Comparison of ENCODE assay signal across 10 mouse cellular contexts in the genomic region with DNA sequence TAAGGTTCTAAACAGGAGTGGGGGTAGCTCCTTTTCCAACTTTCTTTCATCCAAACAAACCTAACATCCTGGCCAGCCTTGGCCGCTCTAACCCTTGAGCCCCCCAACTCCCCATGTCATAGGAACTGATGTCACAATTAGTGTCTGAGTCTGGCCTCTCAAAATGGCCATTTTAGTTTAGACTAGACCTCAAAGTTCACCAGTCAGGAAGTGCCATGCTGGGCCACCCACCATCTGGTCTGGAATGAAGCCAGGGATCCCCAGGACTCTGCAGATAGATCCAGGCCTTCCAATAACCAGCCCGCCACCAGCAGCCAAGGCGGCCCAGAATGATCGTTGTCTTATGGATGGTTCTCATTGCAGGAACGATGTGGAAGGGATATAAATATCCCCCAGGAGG. TPM values are rescaled to one million over a fixed set of nuclear protein-coding genes. Genes with fewer than 3 reads are reported as not detected.
DNase-seq lines count a peak whose midpoint lies in the region; ATAC-seq and TF ChIP-seq lines count a peak whose summit lies in the region.
"Had no signal": no experiment of that assay in that cellular context is flagged by ENCODE, and none has a peak within 500 bp of the region (broad histone marks: within the 10 kb centered on the region; RNA-seq: fewer than 3 reads in every experiment).

No protein-coding gene starts in this region.

- WGBS in lung, embryonic 14.5 days, result 34% methylated on average over 5 of the region's 5 CpGs
- 33% methylated on average over 5 of the region's 5 CpGs for WGBS in lung, adult 2 months
- whole genome bisulfite sequencing in hindbrain, embryonic 16.5 days, result 51% methylated on average over 5 of the region's 5 CpGs

- peak; percentile 21 for DNase-seq in gastrocnemius, postnatal 14 days
- DNase-seq in gastrocnemius, adult 18-20 months (ENCODE audit: low spot score), result no peak
- peak; percentile 88 for DNase-seq in lung, embryonic 14.5 days
- no peak for DNase-seq in lung, adult 2 months
- DNase-seq in thymus, postnatal 0 days (ENCODE audit: low spot score), result no peak
- no peak for DNase-seq in layer of hippocampus, adult 9-10 months (ENCODE audit: low spot score)

- no peak overlapping the region for H3K4me3 ChIP-seq in lung, embryonic 14.5 days (ENCODE audit: low read depth, low read length)
- H3K4me3 ChIP-seq in lung, adult 2 months (replicated peaks; ENCODE audit: extremely low read depth, low read depth, low read length), result no peak overlapping the region
- no peak overlapping the region for H3K4me3 ChIP-seq in hindbrain, embryonic 16.5 days (ENCODE audit: low read length)

- peaks cover 12% of the 10 kb centered on the region; the same call in 1 of the 2 replicates for H3K36me3 ChIP-seq in lung, embryonic 14.5 days (ENCODE audit: insufficient read depth)
- no peaks in the 10 kb centered on the region; the same call in 1 of the 2 replicates for H3K36me3 ChIP-seq in hindbrain, embryonic 16.5 days (ENCODE audit: control insufficient read depth, insufficient read depth, low read length)

- H3K4me2 ChIP-seq in lung, embryonic 14.5 days, result peak overlapping the region; percentile 8
- H3K4me2 ChIP-seq in hindbrain, embryonic 16.5 days (ENCODE audit: low read length), result no peak overlapping the region

- peak; percentile 79 for ATAC-seq in lung, embryonic 14.5 days (ENCODE audit: insufficient read depth)
- peak; percentile 50; the same call in 1 of the 2 replicates for ATAC-seq in hindbrain, embryonic 16.5 days
- peak; percentile 30; the same call in 1 of the 2 replicates for ATAC-seq in monocyte, adult 5-6 weeks (replicated peaks; ENCODE audit: insufficient number of reproducible peaks, low FRiP score, low TSS enrichment, poor library complexity, severe bottlenecking)

- no peaks in the 10 kb centered on the region for H3K9me3 ChIP-seq in lung, embryonic 14.5 days (ENCODE audit: low read depth, low read length)
- H3K9me3 ChIP-seq in hindbrain, embryonic 16.5 days (ENCODE audit: control insufficient read depth, low read length), result no peaks in the 10 kb centered on the region

- no peak overlapping the region for H3K9ac ChIP-seq in lung, embryonic 14.5 days
- H3K9ac ChIP-seq in hindbrain, embryonic 16.5 days (ENCODE audit: low read depth, low read length), result no peak overlapping the region

- no peaks in the 10 kb centered on the region for H3K27me3 ChIP-seq in lung, embryonic 14.5 days (ENCODE audit: insufficient read depth, low read length)
- H3K27me3 ChIP-seq in hindbrain, embryonic 16.5 days (replicated peaks; ENCODE audit: control insufficient read depth, insufficient read depth, low read length), result no peaks in the 10 kb centered on the region

- no peak for TF ChIP-seq CTCF in lung, embryonic 14.5 days (IDR thresholded peaks at IDR 0.05; ENCODE audit: low read depth)
- TF ChIP-seq CTCF in lung, adult 2 months (IDR thresholded peaks at IDR 0.05; ENCODE audit: insufficient read depth, low read length), result no peak

- H3K4me1 ChIP-seq in lung, embryonic 14.5 days (ENCODE audit: insufficient read depth), result peaks cover 13% of the 10 kb centered on the region; the same call in 1 of the 2 replicates
- H3K4me1 ChIP-seq in lung, adult 2 months (ENCODE audit: control insufficient read depth, insufficient read depth, low read length), result peaks cover 2% of the 10 kb centered on the region; the same call in 1 of the 2 replicates
- no peaks in the 10 kb centered on the region; the same call in 1 of the 2 replicates for H3K4me1 ChIP-seq in hindbrain, embryonic 16.5 days (ENCODE audit: control insufficient read depth, insufficient read depth, low read depth, low read length)

- intact Hi-C loops in gastrocnemius, postnatal 14 days (cut with DNase I; ENCODE audit: low total_unique reads), result no loop called here

- TF ChIP-seq POLR2A in lung, adult 2 months (IDR thresholded peaks at IDR 0.05; ENCODE audit: borderline replicate concordance, extremely low read depth, low read depth, low read length), result no peak

- peak overlapping the region; percentile 86 for H3K27ac ChIP-seq in lung, embryonic 14.5 days (ENCODE audit: low read depth)
- no peak overlapping the region for H3K27ac ChIP-seq in hindbrain, embryonic 16.5 days (ENCODE audit: low read depth, low read length)
- H3K27ac ChIP-seq: macrophage had no signal

RNA-seq across cellular contexts. Expression of a gene that starts 3.3 kb away (rescaled TPM):
- not detected for total RNA-seq in gastrocnemius, postnatal 14 days (2021)
- not detected for total RNA-seq in gastrocnemius, adult 18-20 months (2021)
- polyA plus RNA-seq in lung, embryonic 14.5 days (2014; fragmentation: Nextera tagmentation; extraction: Ambion mirVana), result not detected in 2 replicates
- not detected in 2 replicates for polyA plus RNA-seq in lung, adult 2 months (2012; rRNA removed)
- not detected in 2 replicates for polyA plus RNA-seq in hindbrain, embryonic 16.5 days (2015; fragmentation: Nextera tagmentation; extraction: Ambion mirVana)
- not detected in 3 replicates for total RNA-seq in monocyte, adult 5-6 weeks (2017)
- not detected in 2 replicates for polyA plus RNA-seq in thymus, postnatal 0 days (2015; fragmentation: Nextera tagmentation; extraction: Ambion mirVana)
- total RNA-seq: gastrocnemius, postnatal 4 days had no signal
- polyA plus RNA-seq: macrophage had no signal

RNA-seq across cellular contexts. Expression of a gene that starts 21.6 kb away (rescaled TPM):
- total RNA-seq in gastrocnemius, postnatal 14 days (2021), result 1 to 10 TPM; 6.0 to 7.2 TPM
- 1 to 10 TPM; 4.5 to 4.7 TPM for total RNA-seq in gastrocnemius, adult 18-20 months (2021)
- polyA plus RNA-seq in lung, embryonic 14.5 days (2014; fragmentation: Nextera tagmentation; extraction: Ambion mirVana), result 23.6 and 23.8 TPM in 2 replicates
- polyA plus RNA-seq in lung, adult 2 months (2012; rRNA removed), result 5.2 and 5.6 TPM in 2 replicates
- polyA plus RNA-seq in hindbrain, embryonic 16.5 days (2015; fragmentation: Nextera tagmentation; extraction: Ambion mirVana), result 7.4 and 8.0 TPM in 2 replicates
- total RNA-seq in monocyte, adult 5-6 weeks (2017), result 84.5 to 99.8 TPM (median 97.7 TPM) in 3 replicates
- 14.7 and 15.1 TPM in 2 replicates for polyA plus RNA-seq in thymus, postnatal 0 days (2015; fragmentation: Nextera tagmentation; extraction: Ambion mirVana)

RNA-seq across cellular contexts. Expression of a gene that starts 28.3 kb away (rescaled TPM):
- total RNA-seq in gastrocnemius, postnatal 14 days (2021), result 10 to 100 TPM; 10.2 TPM
- total RNA-seq in gastrocnemius, adult 18-20 months (2021), result 10 to 100 TPM; 10.5 to 11.5 TPM
- polyA plus RNA-seq in lung, embryonic 14.5 days (2014; fragmentation: Nextera tagmentation; extraction: Ambion mirVana), result 14.9 TPM in 2 replicates
- 1.9 and 3.9 TPM in 2 replicates for polyA plus RNA-seq in lung, adult 2 months (2012; rRNA removed)
- polyA plus RNA-seq in hindbrain, embryonic 16.5 days (2015; fragmentation: Nextera tagmentation; extraction: Ambion mirVana), result 4.7 and 5.0 TPM in 2 replicates
- total RNA-seq in monocyte, adult 5-6 weeks (2017), result 4.8 to 9.9 TPM (median 6.4 TPM) in 3 replicates
- polyA plus RNA-seq in thymus, postnatal 0 days (2015; fragmentation: Nextera tagmentation; extraction: Ambion mirVana), result 6.1 and 6.4 TPM in 2 replicates

Comparison
In these comparisons a context has a peak if more than half of its experiments do, and no peak if none do; other contexts are left out.
1. DNase-seq: peak in gastrocnemius, postnatal 14 days (single experiment) and lung, embryonic 14.5 days (single experiment); none in gastrocnemius, adult 18-20 months (single experiment), lung, adult 2 months (single experiment), thymus, postnatal 0 days (single experiment) and layer of hippocampus, adult 9-10 months (single experiment).
2. Peak in every context shown above with its lines, with median percentiles within 50 percentile points of each other: ATAC-seq.